Mouse (Mus musculus) olfactory bulb, adult 2 months (tissue): ENCODE results near the gene Kcnj11.

Source experiments
- CTCF ChIP-seq: fragments of 200-500 bp; IDR thresholded peaks from 2 replicates; pipeline ENCODE4 v1.5.1; 2012; ENCODE audit warnings: low read depth, mild to moderate bottlenecking, low read length, moderate library complexity; ENCODE audit not compliant: insufficient read depth
- POLR2A ChIP-seq: fragments of 200-500 bp; IDR thresholded peaks from 2 replicates; pipeline ENCODE4 v1.6.1; 2012; ENCODE audit warnings: mild to moderate bottlenecking, low read depth, low read length, moderate library complexity; ENCODE audit not compliant: insufficient read depth

DNA sequence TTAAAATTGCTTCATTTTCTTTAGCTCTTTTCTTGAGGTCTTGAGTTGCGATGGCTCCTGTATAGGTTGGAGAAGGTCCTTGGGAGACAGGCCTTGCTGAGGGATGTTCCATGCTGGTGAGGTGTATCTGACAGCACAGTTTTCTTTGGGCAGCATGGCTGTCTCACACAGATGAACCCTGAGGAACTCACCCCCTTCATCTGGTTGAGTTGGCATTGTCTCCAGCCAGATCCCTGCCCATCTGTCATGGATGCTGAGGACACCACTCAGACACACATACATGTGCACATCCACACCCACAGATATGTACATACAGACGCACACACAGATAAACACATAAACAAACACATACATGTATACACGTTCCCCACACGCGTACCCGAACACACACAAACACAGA is 37.3 kb downstream of the Kcnj11 start:
- TF ChIP-seq CTCF: no peak
- TF ChIP-seq POLR2A: no peak
